Mouse (Mus musculus) megakaryocyte, adult 5-6 weeks (primary cell): ENCODE measurements at regions not wholly inside any gene's neighbourhood (a gene's known extent, or its start where the extent isn't known, plus 50 kb on each side); places are given as distances from the start of the nearest gene placed in this dataset.

Experiments
- ATAC-seq: 2 replicates; pipeline ENCODE4 v1.8.0; 2016; ENCODE audit warnings: mild to moderate bottlenecking, inconsistent platforms; ENCODE audit not compliant: poor library complexity, severe bottlenecking

- ATAC-seq = no peak
Observed at GRCm38 (mm10) chr13:79182630-79183412, 983.3 kb upstream of the Nr2f1 start.

DNA sequence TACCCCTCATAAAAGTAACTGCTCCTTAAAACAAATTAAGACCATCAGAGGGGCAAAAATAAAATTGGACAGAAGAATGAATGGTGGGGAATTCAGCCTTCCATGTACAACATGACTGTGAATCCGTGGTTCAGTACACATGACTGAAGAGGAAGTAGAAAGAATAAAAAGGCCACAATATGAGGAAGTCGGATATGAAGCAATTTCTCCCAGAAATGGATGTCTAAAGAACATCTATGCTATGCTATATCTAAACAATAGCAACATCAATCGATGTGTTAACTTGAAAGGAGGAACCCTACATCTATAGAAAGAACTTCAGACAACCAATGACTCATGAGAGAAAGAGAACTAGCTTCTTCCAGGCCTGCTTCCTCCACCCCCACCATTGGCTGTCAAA lies 959.2 kb upstream of the Nr2f1 start:
- peak; percentile 52; the same call in 1 of the 2 replicates for ATAC-seq

DNA sequence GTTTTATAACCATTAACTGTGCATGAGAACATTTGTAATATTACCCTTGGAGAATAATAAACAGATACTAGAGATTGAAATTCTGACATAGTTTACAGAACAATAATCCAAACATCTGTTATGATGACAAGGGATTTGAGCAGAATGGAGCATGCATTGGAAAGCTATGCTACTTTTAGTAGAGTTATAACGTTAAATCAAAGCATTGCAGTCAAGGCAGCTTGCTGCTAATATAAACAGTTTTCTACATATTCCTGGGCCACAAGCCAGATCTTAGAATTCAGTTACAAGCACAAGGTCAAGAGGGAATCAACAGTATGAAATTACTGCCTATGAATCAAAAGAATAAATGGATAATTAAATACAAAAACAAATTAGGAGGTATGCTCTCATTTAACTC lies 943.3 kb upstream of the Nr2f1 start:
- ATAC-seq = no peak

GRCm38 (mm10) chr13:79141362-79141966 lies 941.9 kb upstream of the Nr2f1 start:
- ATAC-seq = no peak

GRCm38 (mm10) chr13:79138747-79139146 lies 939.2 kb upstream of the Nr2f1 start:
- ATAC-seq = no peak

- ATAC-seq = no peak
Observed at GRCm38 (mm10) chr13:79136726-79137125, 937.2 kb upstream of the Nr2f1 start.
